Mouse (Mus musculus) cerebellum, postnatal 4 days (tissue): Measurements from ENCODE around the gene Pkn1.

Experiments used
- DNase-seq, 2 experiments: peaks; one replicate each; pipeline ENCODE4 v3.0.0; 2022; ENCODE audit warnings: low spot score in 2 of 2, mixed read lengths in 1 of 2

Pkn1 gene

DNA sequence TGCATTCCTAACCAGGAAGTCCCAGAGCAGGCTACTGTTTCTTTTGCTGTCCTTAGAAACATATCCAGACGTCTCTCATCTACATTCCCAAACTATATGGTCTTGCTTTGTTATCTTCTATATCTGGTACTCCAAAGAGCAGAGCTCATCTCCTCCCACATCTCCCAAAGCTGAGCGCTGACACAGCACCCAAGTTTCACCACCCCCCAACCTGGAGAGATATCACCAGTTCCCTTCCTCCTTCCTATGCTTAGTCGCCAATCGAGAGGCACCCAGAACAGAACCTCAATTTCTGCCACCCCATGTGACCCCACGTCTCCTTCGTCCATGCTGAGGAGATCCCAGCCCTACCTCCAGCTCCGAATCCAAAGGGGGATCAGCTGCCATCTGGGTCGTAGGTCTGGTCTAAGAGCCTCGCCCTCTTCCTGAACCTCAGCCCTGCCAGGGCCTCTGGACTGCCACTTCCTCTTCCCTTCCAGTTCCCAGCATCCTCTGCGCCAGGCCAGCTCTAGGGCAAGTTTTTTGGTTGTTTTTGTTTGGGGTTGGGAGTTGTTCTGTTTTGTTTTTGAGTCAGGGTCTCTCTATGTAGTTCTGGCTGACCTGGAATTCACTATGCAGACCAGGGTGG is 5.3 kb downstream of the Pkn1 start:
- no peak for DNase-seq

DNA sequence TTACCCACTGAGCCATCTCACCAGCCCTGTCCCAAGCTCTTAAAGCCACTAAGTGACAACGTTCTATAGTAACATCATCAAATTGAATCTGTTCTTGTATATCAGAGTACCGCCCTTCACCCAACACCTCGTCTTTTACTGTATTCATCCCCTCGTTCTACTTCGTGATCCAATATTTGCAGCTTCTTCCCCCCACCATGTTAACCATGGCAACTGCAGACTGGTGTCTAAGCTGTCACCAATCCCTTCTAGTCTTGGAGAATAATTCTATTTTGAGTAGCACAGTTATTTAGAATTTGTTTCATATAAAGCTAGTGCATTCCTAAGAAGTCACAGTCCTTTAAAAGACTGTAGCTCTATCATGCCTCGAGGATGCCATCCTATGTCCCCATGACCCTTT is 9.7 kb downstream of the Pkn1 start:
- DNase-seq = no peak

- no peak for DNase-seq
Measured at GRCm38 (mm10) chr8:83684517-83684916, 14.5 kb downstream of the Pkn1 start.

DNA sequence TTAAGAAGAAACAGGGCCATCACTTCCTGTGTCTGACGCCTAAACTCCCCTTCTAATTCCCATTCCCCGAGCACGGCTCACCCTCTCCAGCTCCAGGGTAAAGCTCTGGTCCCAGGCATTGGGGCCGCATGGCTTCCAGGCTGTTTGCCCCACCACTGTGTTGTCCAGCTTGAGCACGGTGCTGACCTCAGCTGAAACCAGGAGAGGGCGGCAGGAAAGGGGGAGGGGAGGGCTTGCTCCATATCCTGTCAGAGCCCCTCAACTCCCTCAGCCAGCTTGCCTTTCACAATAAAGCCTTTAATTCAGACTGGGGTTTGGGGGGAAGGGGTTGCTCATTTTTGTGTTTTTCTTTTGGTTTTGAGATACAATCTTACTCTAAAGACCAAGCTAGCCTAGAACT is 17.9 kb downstream of the Pkn1 start:
- no peak for DNase-seq

- no peak for DNase-seq
Measured at GRCm38 (mm10) chr8:83680603-83681002, 18.4 kb downstream of the Pkn1 start.

DNA sequence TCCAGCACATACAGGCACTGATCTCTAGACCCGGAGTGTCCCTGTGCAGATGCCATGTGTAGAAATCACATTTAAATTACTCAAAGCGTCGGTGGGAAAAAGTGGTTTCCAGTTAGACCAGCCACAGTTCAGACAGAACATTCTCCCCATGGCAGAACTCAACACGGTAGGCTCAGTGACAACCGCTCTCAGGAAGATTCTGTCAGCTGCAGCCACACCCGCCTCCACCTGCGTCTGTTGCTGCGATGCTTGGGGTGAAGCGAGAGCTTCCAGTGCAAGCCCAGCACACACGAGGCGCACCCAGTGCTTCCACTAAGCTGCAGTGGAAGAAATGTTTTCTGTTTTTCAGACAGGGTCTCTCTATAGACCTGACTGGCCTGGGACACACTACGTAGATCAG is 19.1 kb downstream of the Pkn1 start:
- no peak for DNase-seq

- no peak for DNase-seq
Measured at GRCm38 (mm10) chr8:83674497-83674896, 24.5 kb downstream of the Pkn1 start.

- no peak for DNase-seq
Measured at GRCm38 (mm10) chr8:83672936-83673335, 26.0 kb downstream of the Pkn1 start.

DNA sequence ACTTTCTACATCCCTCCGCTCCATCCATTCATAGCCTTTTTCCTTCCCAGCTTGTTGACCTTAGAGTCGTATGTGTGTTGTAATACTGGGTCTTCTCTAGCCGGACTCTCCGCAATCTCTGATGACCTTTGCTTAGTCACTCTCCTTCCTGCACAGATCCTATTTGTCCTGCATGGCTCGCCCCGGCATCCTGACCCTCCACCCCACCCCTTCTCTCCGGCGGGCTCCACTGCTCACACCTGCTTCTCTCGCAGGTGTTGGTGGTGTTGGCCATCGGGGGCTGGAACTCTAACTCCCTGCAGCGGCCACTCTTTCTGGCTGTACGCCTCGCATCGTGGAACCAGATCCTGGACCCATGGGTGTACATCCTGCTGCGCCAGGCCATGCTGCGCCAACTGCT is 30.0 kb downstream of the Pkn1 start:
- no peak for DNase-seq

GRCm38 (mm10) chr8:83668010-83668916 is 30.7 kb downstream of the Pkn1 start:
- peak; percentile 57 to 80 for DNase-seq

DNA sequence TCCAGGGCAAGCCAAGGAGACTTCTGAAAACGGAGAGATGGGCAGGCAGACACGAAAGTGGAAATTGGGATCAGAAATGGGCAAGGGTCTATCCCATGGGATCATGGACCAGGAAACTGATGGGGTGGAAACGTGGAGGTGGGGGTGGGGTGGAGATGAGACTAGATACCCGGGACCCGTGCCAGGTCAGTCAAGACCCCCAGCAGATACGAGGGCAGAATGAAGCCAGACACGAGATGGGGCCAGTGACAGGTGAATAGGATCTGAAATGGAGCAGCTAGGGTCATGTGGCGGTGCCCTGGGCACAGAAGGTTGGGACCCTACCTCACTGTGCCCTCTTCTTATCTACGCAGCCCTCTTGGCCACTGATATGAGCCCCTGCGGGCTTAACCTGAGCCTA is 31.5 kb downstream of the Pkn1 start:
- peak in 1 of 2 experiments; percentile 20 for DNase-seq

DNA sequence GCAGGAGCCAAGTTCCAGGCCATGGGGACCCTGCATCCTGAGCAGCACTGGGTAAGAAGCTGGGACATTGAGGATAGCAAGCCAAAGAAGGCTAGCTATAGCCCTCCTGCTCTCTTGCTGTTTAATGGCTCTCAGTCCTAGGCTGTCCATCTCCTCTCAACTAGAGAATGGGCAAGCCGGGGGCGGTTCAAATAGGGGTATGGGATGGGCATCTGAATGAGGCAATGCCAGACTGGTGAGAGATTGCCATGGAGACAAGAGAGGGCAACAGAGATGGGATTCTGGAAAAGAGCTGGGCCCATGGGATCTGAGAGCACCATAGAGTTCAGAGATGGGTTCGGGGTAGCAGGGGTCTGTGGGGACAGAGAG is 32.1 kb downstream of the Pkn1 start:
- no peak for DNase-seq

GRCm38 (mm10) chr8:83665969-83666865 is 32.8 kb downstream of the Pkn1 start, which contains the start of gene Ptger1:
TSS of gene Ptger1 (plus strand) at chr8:83666678.
- peak in 1 of 2 experiments; percentile 18 for DNase-seq

GRCm38 (mm10) chr8:83664931-83665625 is 33.9 kb downstream of the Pkn1 start:
- no peak for DNase-seq

GRCm38 (mm10) chr8:83664096-83664495 is 34.9 kb downstream of the Pkn1 start:
- no peak for DNase-seq

- peak; percentile 82 to 86 for DNase-seq
Measured at GRCm38 (mm10) chr8:83662421-83662826, 36.6 kb downstream of the Pkn1 start.

- no peak for DNase-seq
Measured at GRCm38 (mm10) chr8:83660995-83661680, 37.8 kb downstream of the Pkn1 start.

GRCm38 (mm10) chr8:83660545-83660944 is 38.4 kb downstream of the Pkn1 start:
- no peak for DNase-seq

- DNase-seq = no peak
Measured at GRCm38 (mm10) chr8:83656484-83657246, 42.3 kb downstream of the Pkn1 start.

- no peak for DNase-seq
Measured at GRCm38 (mm10) chr8:83656043-83656442, 42.9 kb downstream of the Pkn1 start.
